Mouse (Mus musculus) hindbrain, embryonic 14.5 days (tissue): ENCODE data around the gene Shoc2. TPM values are rescaled to one million over a fixed set of nuclear protein-coding genes. Genes with fewer than 3 reads are reported as not detected.

ENCODE experiments used
- ATAC-seq: fragments of 200-750 bp; cut with Nextera tagmentation; 2 replicates; pipeline ENCODE4 v1.8.0; 2017; ENCODE audit warnings: moderate number of reproducible peaks, mild to moderate bottlenecking, moderate TSS enrichment, moderate library complexity; ENCODE audit not compliant: low FRiP score
- DNase-seq: peaks from one replicate; pipeline ENCODE4 v3.0.0-alpha.2; 2015; ENCODE audit warnings: low spot score
- H3K27ac ChIP-seq: fragments of 300-500 bp; sonication (generic); 2 replicates; pipeline ENCODE4 v1.5.1; 2014; ENCODE audit warnings: mild to moderate bottlenecking, moderate library complexity
- H3K27me3 ChIP-seq: fragments of 300-500 bp; sonication (generic); 2 replicates; pipeline ENCODE4 v1.6.1; 2014; ENCODE audit warnings: mild to moderate bottlenecking, low read length, mixed read lengths; ENCODE audit not compliant: control insufficient read depth, insufficient read depth
- H3K36me3 ChIP-seq: fragments of 300-500 bp; sonication (generic); replicated peaks from 2 replicates; pipeline ENCODE4 v1.6.1; 2014; ENCODE audit not compliant: control insufficient read depth, insufficient read depth
- H3K4me1 ChIP-seq: fragments of 300-500 bp; sonication (generic); replicated peaks from 2 replicates; pipeline ENCODE4 v1.6.1; 2014; ENCODE audit warnings: antibody characterized with exemption, low read length, mixed read lengths; ENCODE audit not compliant: control insufficient read depth, insufficient read depth
- H3K4me2 ChIP-seq: fragments of 300-500 bp; sonication (generic); replicated peaks from 2 replicates; pipeline ENCODE4 v1.6.1; 2014; ENCODE audit warnings: mild to moderate bottlenecking, moderate library complexity
- H3K4me3 ChIP-seq: fragments of 300-500 bp; sonication (generic); replicated peaks from 2 replicates; pipeline ENCODE4 v1.5.1; 2014; ENCODE audit warnings: mild to moderate bottlenecking, low read length
- H3K9ac ChIP-seq: fragments of 300-500 bp; sonication (generic); 2 replicates; pipeline ENCODE4 v1.6.1; 2014
- H3K9me3 ChIP-seq: fragments of 300-500 bp; sonication (generic); 2 replicates; pipeline ENCODE4 v1.6.1; 2016; ENCODE audit warnings: low read length; ENCODE audit not compliant: control insufficient read depth
- WGBS: fragments of 180-500 bp; shearing (Covaris S2); extraction: QIAGEN DNeasy Blood & Tissue Kit; methylation state at CpG from one replicate; pipeline ENCODE4 v1.1.7; 2014; 5-methylcytosine and 5-hydroxymethylcytosine counted together
- polyA plus RNA-seq: library from polyadenylated mRNA; unstranded; fragments of >200 nt; fragmentation: Nextera tagmentation; extraction: Ambion mirVana; gene quantifications from 2 replicates; pipeline ENCODE4 v1.2.1, GENCODE M21; 2014

The Shoc2 gene
- polyA plus RNA-seq, 1 experiment from 2014 or later = 75.3 TPM

DNA sequence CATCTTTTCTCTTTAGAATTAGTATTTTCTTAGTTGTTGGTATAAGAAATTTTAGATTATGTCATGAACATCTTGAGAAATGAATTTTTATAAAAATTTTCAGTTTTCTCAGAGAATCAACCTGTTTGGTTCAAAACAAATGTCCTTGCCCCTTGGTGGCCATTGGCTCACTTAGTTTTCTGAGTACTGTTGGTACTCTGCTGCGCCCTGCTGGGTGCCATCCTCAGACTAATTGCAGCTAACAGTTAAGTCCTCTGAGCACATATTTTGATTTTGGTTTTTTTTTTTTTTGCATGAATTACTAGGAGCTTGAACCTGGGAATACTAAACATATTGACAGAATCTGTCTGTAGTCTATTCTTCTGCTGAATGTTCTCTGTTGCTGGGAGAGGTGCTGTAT lies 39.2 kb downstream of the Shoc2 start:
- WGBS = 97% methylated on average over 1 of the region's 1 CpGs
- Histone ChIP-seq H3K9me3 (0 out of 2 replicates have a peak, but pooled peaks cover 1% of the 10 kb centered on the region), H3K36me3 (peaks cover 7% of the 10 kb centered on the region), H3K4me3 (no peak overlapping the region), H3K27ac (no peak overlapping the region), H3K27me3 (no peaks in the 10 kb centered on the region), H3K4me1 (no peaks in the 10 kb centered on the region), H3K9ac (no peak overlapping the region), H3K4me2 (no peak overlapping the region)
- DNase-seq = no peak
- no peak for ATAC-seq

DNA sequence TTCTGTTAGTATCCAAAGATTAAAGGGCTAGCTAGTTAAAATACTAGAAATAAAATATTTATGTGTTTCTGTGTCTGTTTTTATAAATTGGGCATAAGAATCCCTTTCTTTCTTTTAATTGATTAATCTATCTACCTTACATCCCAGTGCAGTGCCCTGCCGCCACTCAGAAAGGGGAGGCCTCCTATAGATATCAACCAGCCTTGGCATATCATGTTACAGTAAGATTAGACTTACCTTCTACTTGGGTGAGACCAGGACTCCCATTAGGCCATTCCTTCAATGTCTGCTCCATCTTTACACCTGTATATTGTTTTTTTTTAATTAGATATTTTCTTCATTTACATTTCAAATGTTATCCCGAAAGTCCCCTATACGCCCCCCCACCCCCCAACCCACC lies 40.5 kb downstream of the Shoc2 start:
- WGBS = 94% methylated on average over 3 of the region's 3 CpGs
- H3K36me3 ChIP-seq = peaks cover 12% of the 10 kb centered on the region
- ATAC-seq = no peak

DNA sequence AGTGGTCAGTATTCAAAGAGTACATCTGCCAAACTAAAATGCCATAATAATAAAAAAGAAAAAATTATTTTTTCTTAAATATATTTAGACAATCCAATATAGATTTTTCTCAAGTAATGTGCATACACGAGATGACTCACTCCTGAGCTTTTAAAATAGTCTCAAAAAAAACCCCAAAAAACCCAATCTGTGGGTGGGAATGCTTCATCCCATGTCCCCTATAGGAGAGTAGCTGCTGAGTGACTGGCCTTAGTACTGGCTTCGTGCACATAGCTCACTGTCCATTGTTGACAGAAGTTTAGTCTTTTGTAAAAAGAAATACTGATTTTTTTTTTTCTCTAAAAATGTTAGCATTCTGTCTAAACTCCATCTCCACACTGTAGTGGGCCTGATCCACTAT lies 46.4 kb downstream of the Shoc2 start:
- DNase-seq = no peak
- no peak overlapping the region for H3K27ac ChIP-seq
- H3K4me2 ChIP-seq = no peak overlapping the region
- no peaks in the 10 kb centered on the region for H3K27me3 ChIP-seq
- no peak overlapping the region for H3K4me3 ChIP-seq
- ATAC-seq = no peak
- WGBS = 67% methylated on average over 2 of the region's 2 CpGs
- peaks cover 12% of the 10 kb centered on the region for H3K36me3 ChIP-seq
- H3K9ac ChIP-seq = no peak overlapping the region
- H3K4me1 ChIP-seq = no peaks in the 10 kb centered on the region
- no peaks in the 10 kb centered on the region for H3K9me3 ChIP-seq

More for the DNA sequence above, 40.5 kb downstream of the Shoc2 start:
- Histone ChIP-seq H3K27ac (no peak overlapping the region), H3K9me3 (no peaks in the 10 kb centered on the region), H3K9ac (no peak overlapping the region), H3K4me2 (no peak overlapping the region), H3K4me1 (no peaks in the 10 kb centered on the region), H3K27me3 (no peaks in the 10 kb centered on the region), H3K4me3 (no peak overlapping the region)
- no peak for DNase-seq

DNA sequence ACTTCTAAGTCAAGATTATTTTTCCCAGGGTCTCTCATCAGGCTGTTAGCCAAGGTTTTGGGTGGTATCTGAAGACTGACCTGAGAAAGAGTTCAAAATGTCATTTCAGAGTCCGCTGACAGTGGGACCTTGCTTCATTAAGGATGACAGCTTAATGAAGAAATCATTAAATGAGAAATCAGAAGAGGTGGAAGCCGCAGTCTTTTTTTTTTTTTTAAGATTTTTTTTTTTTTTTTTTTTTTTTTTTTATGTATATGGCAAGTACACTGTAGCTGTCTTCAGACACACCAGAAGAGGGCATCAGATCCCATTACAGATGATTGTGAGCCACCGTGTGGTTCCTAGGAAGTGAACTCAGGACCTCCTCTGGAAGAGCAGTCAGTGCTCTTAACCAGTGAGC lies 49.8 kb downstream of the Shoc2 start:
- WGBS = 75% methylated on average over 3 of the region's 3 CpGs
- no peak for ATAC-seq
- Histone ChIP-seq H3K27ac (no peak overlapping the region), H3K4me1 (no peaks in the 10 kb centered on the region), H3K4me2 (no peak overlapping the region), H3K9me3 (no peaks in the 10 kb centered on the region), H3K9ac (no peak overlapping the region), H3K27me3 (no peaks in the 10 kb centered on the region), H3K4me3 (no peak overlapping the region), H3K36me3 (0 out of 2 replicates have a peak, but pooled peaks cover 2% of the 10 kb centered on the region)
- no peak for DNase-seq

DNA sequence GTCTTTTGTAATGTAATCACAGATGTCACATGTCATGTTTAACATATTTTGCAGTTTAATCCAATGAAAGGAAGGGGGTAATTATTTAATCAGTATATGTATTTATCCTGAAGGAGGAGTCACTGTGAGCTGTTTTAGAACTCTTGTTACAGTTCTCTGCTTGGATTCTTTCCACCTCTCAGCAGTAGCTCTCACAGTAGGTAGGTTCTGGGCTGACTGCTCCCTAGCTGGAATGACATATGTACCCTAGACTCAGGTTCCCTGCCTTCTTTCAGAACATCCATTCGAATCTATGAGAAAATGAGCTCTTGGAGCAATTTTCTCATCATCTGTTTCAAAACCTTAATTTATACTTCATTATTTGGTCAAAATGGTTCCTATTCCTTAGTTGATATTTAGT lies 50.2 kb downstream of the Shoc2 start:
- H3K4me1 ChIP-seq = no peaks in the 10 kb centered on the region
- 76% methylated on average over 1 of the region's 1 CpGs for WGBS
- ATAC-seq = no peak

DNA sequence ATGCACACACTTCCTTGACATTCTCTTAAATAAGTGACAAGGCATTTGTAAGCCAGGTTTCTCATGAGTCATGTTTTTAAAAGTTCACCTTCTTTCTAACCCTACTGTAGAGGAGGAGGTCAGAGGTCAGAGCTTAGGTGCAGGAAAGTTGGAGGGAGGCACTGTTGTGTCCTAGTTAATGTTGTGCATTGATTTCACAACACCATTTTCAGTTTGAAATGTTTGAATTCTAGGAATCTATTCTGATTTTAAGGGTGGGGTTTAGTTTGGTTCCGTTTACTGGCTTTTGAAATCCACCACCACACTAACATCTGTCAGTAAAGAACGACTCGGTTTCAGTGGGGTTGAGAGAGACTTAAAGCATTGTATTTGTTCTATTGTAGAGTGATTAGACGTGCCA lies 66.9 kb downstream of the Shoc2 start:
- no peak overlapping the region for H3K9ac ChIP-seq
- DNase-seq = no peak
- H3K4me3 ChIP-seq = no peak overlapping the region
- 56% methylated on average over 4 of the region's 4 CpGs for WGBS
- ATAC-seq = no peak
- H3K27me3 ChIP-seq = no peaks in the 10 kb centered on the region
- H3K4me2 ChIP-seq = no peak overlapping the region
- no peaks in the 10 kb centered on the region for H3K9me3 ChIP-seq
- H3K27ac ChIP-seq = no peak overlapping the region
- no peaks in the 10 kb centered on the region for H3K36me3 ChIP-seq
- H3K4me1 ChIP-seq = no peaks in the 10 kb centered on the region

More for the DNA sequence above, 50.2 kb downstream of the Shoc2 start:
- no peak overlapping the region for H3K27ac ChIP-seq
- no peaks in the 10 kb centered on the region for H3K27me3 ChIP-seq
- H3K4me2 ChIP-seq = no peak overlapping the region
- DNase-seq = no peak
- no peak overlapping the region for H3K9ac ChIP-seq
- no peaks in the 10 kb centered on the region for H3K9me3 ChIP-seq
- no peak overlapping the region for H3K4me3 ChIP-seq
- no peaks in the 10 kb centered on the region for H3K36me3 ChIP-seq

DNA sequence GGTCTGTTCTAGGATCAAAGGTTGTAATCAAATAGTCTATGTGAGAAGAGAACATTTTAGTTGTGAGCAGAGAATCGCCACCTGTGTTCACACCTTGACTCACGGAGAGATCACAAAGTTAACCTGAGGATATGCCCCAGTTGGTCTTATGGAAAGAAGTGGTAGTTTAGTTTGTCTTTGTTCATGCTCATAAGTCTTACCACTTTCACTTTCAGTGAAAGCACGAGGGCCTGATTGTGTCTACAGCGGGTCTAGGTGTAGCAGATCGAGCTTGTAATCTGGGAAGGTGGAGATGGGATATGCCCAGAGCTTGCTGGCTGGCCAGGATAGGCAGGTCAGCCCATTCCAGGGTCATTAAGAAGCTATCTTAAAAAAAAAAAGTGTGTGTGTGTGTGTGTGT lies 70.9 kb downstream of the Shoc2 start:
- Histone ChIP-seq H3K36me3 (no peaks in the 10 kb centered on the region), H3K9me3 (no peaks in the 10 kb centered on the region), H3K4me3 (no peak overlapping the region), H3K4me1 (no peaks in the 10 kb centered on the region), H3K4me2 (no peak overlapping the region), H3K9ac (no peak overlapping the region), H3K27me3 (no peaks in the 10 kb centered on the region), H3K27ac (no peak overlapping the region)
- no peak for DNase-seq
- no peak for ATAC-seq
- WGBS = 98% methylated on average over 5 of the region's 5 CpGs

DNA sequence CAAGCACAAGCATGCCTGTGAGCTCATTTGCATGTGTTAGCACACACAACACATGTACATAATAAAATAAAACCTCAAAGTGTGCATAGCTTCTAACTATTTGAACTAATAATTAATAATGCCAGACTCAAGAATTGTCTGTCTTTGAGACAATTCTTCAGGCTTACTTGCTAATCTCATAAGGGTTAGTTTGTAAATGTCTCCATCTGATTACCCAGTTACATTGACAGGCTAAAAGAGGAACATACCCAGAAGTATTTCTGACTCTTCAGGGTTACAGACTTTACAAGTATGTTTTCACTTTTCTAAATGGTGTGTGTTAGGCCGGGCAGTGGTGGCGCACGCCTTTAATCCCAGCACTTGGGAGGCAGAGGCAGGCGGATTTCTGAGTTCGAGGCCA lies 71.4 kb downstream of the Shoc2 start:
- DNase-seq (no peak), ATAC-seq (no peak)
- H3K4me1 ChIP-seq = no peaks in the 10 kb centered on the region
- no peak overlapping the region for H3K9ac ChIP-seq
- H3K27me3 ChIP-seq = no peaks in the 10 kb centered on the region
- WGBS = over 99% methylated on average over 5 of the region's 5 CpGs
- no peaks in the 10 kb centered on the region for H3K9me3 ChIP-seq
- no peak overlapping the region for H3K4me2 ChIP-seq
- no peaks in the 10 kb centered on the region for H3K36me3 ChIP-seq
- H3K27ac ChIP-seq = no peak overlapping the region
- no peak overlapping the region for H3K4me3 ChIP-seq

DNA sequence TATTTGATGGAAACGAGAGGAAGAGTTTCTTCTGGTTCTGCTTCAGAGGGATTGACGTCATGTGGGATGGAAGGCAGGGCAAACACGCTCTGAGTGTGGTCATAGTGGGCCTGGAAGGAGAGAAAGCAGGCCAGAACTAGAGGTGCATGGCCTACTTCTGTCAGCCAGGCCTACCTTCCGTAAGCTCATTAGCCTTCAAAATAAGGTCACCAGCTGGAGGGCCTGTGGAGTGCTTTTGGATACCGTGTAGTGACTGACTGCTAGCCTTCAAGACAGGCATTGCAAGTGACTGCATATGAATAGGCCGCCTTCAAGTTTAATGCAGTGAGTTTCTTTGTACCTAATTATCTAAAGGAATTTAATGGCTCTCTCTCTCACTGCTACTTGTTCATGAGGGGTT lies 91.0 kb downstream of the Shoc2 start:
- Histone ChIP-seq H3K27me3 (no peaks in the 10 kb centered on the region), H3K4me1 (no peaks in the 10 kb centered on the region), H3K36me3 (peaks cover 36% of the 10 kb centered on the region), H3K9ac (no peak overlapping the region), H3K4me3 (no peak overlapping the region), H3K9me3 (no peaks in the 10 kb centered on the region), H3K4me2 (no peak overlapping the region), H3K27ac (no peak overlapping the region)
- no peak for ATAC-seq
- DNase-seq = no peak
- 79% methylated on average over 6 of the region's 6 CpGs for WGBS

DNA sequence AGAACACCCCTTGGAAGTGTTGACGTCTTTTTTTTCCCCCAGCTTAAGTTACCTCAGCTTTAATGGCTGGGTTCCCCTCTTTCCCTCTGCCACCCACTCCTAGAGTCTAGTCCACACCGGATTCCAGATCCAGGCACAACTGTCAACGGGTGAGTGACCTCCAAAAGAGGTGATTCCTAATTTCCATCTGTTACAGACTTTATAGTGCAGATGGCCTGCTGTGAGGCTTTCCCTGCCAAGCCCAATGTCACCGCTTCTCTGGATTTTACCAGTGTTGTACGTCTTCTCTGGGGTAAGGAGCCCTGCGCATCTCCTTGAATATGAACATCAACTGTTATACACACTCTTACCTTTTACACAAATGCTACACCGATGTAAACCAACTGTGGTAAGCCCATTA lies 95.3 kb downstream of the Shoc2 start:
- Histone ChIP-seq H3K27me3 (no peaks in the 10 kb centered on the region), H3K36me3 (peaks cover 11% of the 10 kb centered on the region), H3K4me2 (no peak overlapping the region), H3K27ac (no peak overlapping the region), H3K4me1 (no peaks in the 10 kb centered on the region), H3K9ac (no peak overlapping the region), H3K4me3 (no peak overlapping the region), H3K9me3 (no peaks in the 10 kb centered on the region)
- 71% methylated on average over 7 of the region's 7 CpGs for WGBS
- ATAC-seq = no peak
- DNase-seq = no peak
